21 mouse cellular contexts compared by ENCODE assay signal in the genomic region with DNA sequence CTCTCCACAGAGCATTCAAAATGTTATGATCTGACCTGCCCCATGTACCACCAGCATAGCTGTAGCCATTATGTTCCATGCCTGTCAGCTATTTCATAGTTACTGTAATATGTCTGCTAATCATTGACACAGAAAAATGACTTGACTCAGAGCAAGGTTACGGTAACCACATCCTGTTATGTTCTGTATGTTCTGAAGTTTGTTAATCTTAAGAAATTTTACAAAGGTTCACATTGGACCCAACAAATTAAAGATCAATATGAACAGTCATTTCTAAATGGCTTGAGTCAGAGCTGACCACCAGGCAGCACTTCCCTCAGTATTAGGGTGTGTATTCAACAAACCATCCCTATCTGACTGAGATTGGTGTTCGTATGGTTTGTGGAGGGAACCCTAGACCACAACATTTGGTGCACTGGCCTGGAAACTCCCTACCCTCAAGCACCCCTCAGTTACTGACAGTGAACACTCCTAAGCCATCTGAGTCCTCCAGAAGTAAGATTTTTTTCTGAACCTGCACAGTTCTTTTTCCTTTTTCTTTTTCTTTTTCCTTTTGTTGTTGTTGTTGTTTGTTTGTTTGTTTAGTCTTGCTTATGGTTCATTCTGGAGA. TPM values are rescaled to one million over a fixed set of nuclear protein-coding genes. Genes with fewer than 3 reads are reported as not detected.
DNase-seq lines count a peak whose midpoint lies in the region; TF ChIP-seq lines count a peak whose summit lies in the region.
"Had no signal": no experiment of that assay in that cellular context is flagged by ENCODE, and none has a peak within 500 bp of the region (broad histone marks: within the 10 kb centered on the region; RNA-seq: fewer than 3 reads in every experiment).

No protein-coding gene starts in this region.

- no peaks in the 10 kb centered on the region for H3K27me3 ChIP-seq in thymus, adult 2 months (ENCODE audit: control insufficient read depth, insufficient read depth, low read length)
- H3K27me3 ChIP-seq: heart, embryonic 13.5 days; hindbrain, embryonic 15.5 days; midbrain, embryonic 15.5 days had no signal

- DNase-seq in CD8-positive naive resting alpha-beta T cell, adult 2 months (ENCODE audit: low read depth in 2 of 2, low spot score in 2 of 2) = peak; percentile 62 to 74
- peak; percentile 93 for DNase-seq in induced T-regulatory cell, adult 2 months (ENCODE audit: low read depth)
- DNase-seq in thymus, adult 2 months = peak; percentile 33
- no peak for DNase-seq in adrenal gland, postnatal 10 days
- DNase-seq in urinary bladder, adult 2 months (ENCODE audit: low spot score) = no peak
- no peak for DNase-seq in cerebellum, postnatal 25 days
- no peak for DNase-seq in left cerebral cortex, postnatal 14 days (ENCODE audit: low spot score in 2 of 2)
- DNase-seq: adrenal gland, postnatal 25 days; cerebellum, adult 11-12 months; cerebellum, postnatal 14 days; heart, adult 18-20 months; kidney, postnatal 10 days; left cerebral cortex, postnatal 4 days; liver; liver, postnatal 0 days; lung, postnatal 14 days; right cerebral cortex, postnatal 4 days had no signal

- no peak for TF ChIP-seq POLR2A in thymus, adult 2 months (IDR thresholded peaks at IDR 0.05; ENCODE audit: control insufficient read depth, extremely low read depth, insufficient read depth, low read length, poor library complexity)

- WGBS in thymus, adult 2 months = 13% methylated on average over 2 of the region's 2 CpGs

- H3K4me1 ChIP-seq in thymus, adult 2 months (replicated peaks; ENCODE audit: control insufficient read depth, insufficient read depth, low read length) = peaks cover 10% of the 10 kb centered on the region
- H3K4me1 ChIP-seq: heart, embryonic 13.5 days; hindbrain, embryonic 15.5 days; midbrain, embryonic 15.5 days had no signal

- H3K27ac ChIP-seq in thymus, adult 2 months (ENCODE audit: control insufficient read depth, insufficient read depth, low read length) = peak overlapping the region; percentile 88
- H3K27ac ChIP-seq: heart, embryonic 13.5 days; hindbrain, embryonic 15.5 days; layer of hippocampus, adult 2 months; midbrain, embryonic 15.5 days had no signal

- no peak for TF ChIP-seq CTCF in thymus, adult 2 months (IDR thresholded peaks at IDR 0.05; ENCODE audit: borderline replicate concordance, control insufficient read depth, extremely low read depth, insufficient read depth, low read length, poor library complexity)

- H3K36me3 ChIP-seq in thymus, adult 2 months (ENCODE audit: control insufficient read depth, insufficient read depth, low read length) = no peaks in the 10 kb centered on the region

- H3K4me3 ChIP-seq in thymus, adult 2 months (ENCODE audit: control insufficient read depth, insufficient read depth, low read length) = no peak overlapping the region
- H3K4me3 ChIP-seq: heart, embryonic 13.5 days; hindbrain, embryonic 15.5 days; layer of hippocampus, adult 2 months; midbrain, embryonic 15.5 days had no signal

- intact Hi-C loops in left cerebral cortex, postnatal 14 days (cut with DNase I) = no loop called here

RNA-seq across cellular contexts. Expression of a gene that starts 24.0 kb away (rescaled TPM):
- polyA plus RNA-seq in thymus, adult 2 months (2012; rRNA removed) = 6.5 and 7.1 TPM in 2 replicates
- total RNA-seq in adrenal gland, postnatal 10 days (2021) = 10 to 100 TPM in 1 of 2 experiments, 1 to 10 TPM in 1; 9.5 to 11.1 TPM
- polyA plus RNA-seq in urinary bladder, adult 2 months (2012; rRNA removed) = 9.6 and 9.7 TPM in 2 replicates
- 10 to 100 TPM; 32.2 to 41.3 TPM for total RNA-seq in left cerebral cortex, postnatal 14 days (2021)

Comparison
In these comparisons a context has a peak if more than half of its experiments do, and no peak if none do; other contexts are left out.
1. DNase-seq: peak in CD8-positive naive resting alpha-beta T cell, adult 2 months (2 of 2), induced T-regulatory cell, adult 2 months (single experiment) and thymus, adult 2 months (single experiment); none in adrenal gland, postnatal 10 days (single experiment), urinary bladder, adult 2 months (single experiment), cerebellum, postnatal 25 days (0 of 2) and left cerebral cortex, postnatal 14 days (0 of 2).